Mouse (Mus musculus): Measurements from ENCODE around the gene Tmem208.

GRCm38 (mm10) chr8:105336373-105337130 is 10.4 kb downstream of the Tmem208 start:
- TF ChIP-seq GATA1 (IDR thresholded peaks at IDR 0.05; ENCODE audit: low read depth, low read length) (no peak), MEF2A (IDR thresholded peaks at IDR 0.05; ENCODE audit: extremely low read depth, insufficient replicate concordance, low read depth, low read length, poor library complexity, severe bottlenecking) (no peak), MXI1 (IDR thresholded peaks at IDR 0.05; ENCODE audit: low read depth, low read length) (no peak), RAD21 (IDR thresholded peaks at IDR 0.05; ENCODE audit: low read depth, low read length) (no peak), ZKSCAN1 (IDR thresholded peaks at IDR 0.05; ENCODE audit: low read depth, low read length) (no peak), E2F4 (IDR thresholded peaks at IDR 0.05; ENCODE audit: borderline replicate concordance, low read depth, low read length) (no peak), ETS1 (IDR thresholded peaks at IDR 0.05; ENCODE audit: low read depth, low read length) (no peak)
